Mouse (Mus musculus) small intestine, adult 2 months (tissue): ENCODE results near the gene Idi2.

Experiments used
- CTCF ChIP-seq: fragments of 200-500 bp; IDR thresholded peaks from 2 replicates; pipeline ENCODE4 v1.5.1; 2012; ENCODE audit warnings: low read depth, mild to moderate bottlenecking, control low read depth, inconsistent platforms, low read length, moderate library complexity, mixed read lengths; ENCODE audit not compliant: insufficient replicate concordance, insufficient read length; ENCODE audit errors: extremely low read depth
- POLR2A ChIP-seq: fragments of 200-500 bp; IDR thresholded peaks from 2 replicates; pipeline ENCODE4 v1.6.1; 2012; ENCODE audit warnings: low read depth, mild to moderate bottlenecking, control low read depth, inconsistent platforms, low read length, moderate library complexity

GRCm38 (mm10) chr13:8972972-8973371, 20.3 kb downstream of the Idi2 start:
- TF ChIP-seq CTCF (no peak), POLR2A (no peak)
